Mouse (Mus musculus): ENCODE data around the gene Vmn1r122. TPM values are rescaled to one million over a fixed set of nuclear protein-coding genes. Genes with fewer than 3 reads are reported as not detected.
"Not testable (repeated sequence)": the region's sequence is repeated elsewhere in the genome, so short reads cannot be mapped to it uniquely, and the experiment has no call there.

The Vmn1r122 gene
- total RNA-seq (2014; rRNA removed) (not detected in 2 replicates), polyA plus RNA-seq (2015; fragmentation: Nextera tagmentation; extraction: Ambion mirVana) (not detected in 2 replicates)

DNA sequence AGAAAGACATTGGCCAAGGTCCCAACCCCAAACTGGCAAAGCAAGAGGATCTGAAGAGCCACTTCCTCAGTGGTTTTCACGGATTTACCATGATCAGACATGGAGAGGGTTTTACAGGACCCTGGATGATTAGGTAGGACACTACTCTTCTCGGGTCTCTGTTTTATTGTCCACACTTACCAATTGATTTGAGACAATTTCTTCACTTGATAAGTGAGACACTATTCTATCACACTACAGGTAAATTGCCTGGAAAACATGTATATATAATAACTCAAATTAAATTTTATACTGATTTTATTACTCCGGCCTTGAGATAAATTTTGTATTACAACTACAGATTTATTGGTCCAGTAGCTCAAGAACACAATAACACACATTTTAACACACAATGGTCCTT is at the start of gene Vmn1r122:
Gene Vmn1r122, minus strand, starts transcription at position 101 of the 400 bp plus-strand sequence.
- not testable (repeated sequence) for H3K36me3 ChIP-seq (ENCODE audit: insufficient read depth, low read length); H3K4me1 ChIP-seq (ENCODE audit: insufficient read depth, low read length); H3K27ac ChIP-seq; H3K9me3 ChIP-seq (ENCODE audit: low read length); H3K27me3 ChIP-seq (ENCODE audit: insufficient read depth, low read length); ATAC-seq; H3K4me3 ChIP-seq (ENCODE audit: low read length); H3K4me2 ChIP-seq (ENCODE audit: low read depth, low read length); H3K9ac ChIP-seq (replicated peaks; ENCODE audit: low read length); DNase-seq (ENCODE audit: low spot score)
- 55% methylated on average over 2 of the region's 3 CpGs for WGBS

DNA sequence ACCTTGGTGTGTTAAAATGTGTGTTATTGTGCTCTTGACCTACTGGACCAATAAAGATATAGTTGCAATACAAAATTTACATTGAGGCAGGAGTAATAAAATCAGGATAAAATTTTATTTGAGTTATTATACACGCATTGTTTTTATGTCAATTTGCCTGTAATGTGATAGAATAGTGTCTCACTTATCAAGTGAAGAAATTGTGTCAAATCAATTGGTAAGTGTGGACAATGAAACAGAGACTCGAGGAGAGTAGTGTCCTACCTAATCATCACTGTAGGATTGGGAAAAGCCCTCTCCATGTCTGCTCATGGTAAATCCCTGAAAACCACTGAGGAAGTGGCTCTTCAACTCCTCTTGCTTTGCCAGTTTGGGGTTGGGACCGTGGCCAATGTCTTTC is 28.0 kb upstream of the Vmn1r122 start, which contains the start of gene Vmn1r123:
Gene Vmn1r123, plus strand, starts transcription at position 301 of the 400 bp plus-strand sequence.
- H3K4me2 ChIP-seq (ENCODE audit: low read depth, low read length); H3K9me3 ChIP-seq (ENCODE audit: low read length); H3K4me3 ChIP-seq (ENCODE audit: low read length); H3K4me1 ChIP-seq (ENCODE audit: insufficient read depth, low read length); ATAC-seq; DNase-seq (ENCODE audit: low spot score); H3K27me3 ChIP-seq (ENCODE audit: insufficient read depth, low read length); H3K27ac ChIP-seq; H3K36me3 ChIP-seq (ENCODE audit: insufficient read depth, low read length); H3K9ac ChIP-seq (replicated peaks; ENCODE audit: low read length): not testable (repeated sequence)
- WGBS: 8% methylated on average over 1 of the region's 3 CpGs

DNA sequence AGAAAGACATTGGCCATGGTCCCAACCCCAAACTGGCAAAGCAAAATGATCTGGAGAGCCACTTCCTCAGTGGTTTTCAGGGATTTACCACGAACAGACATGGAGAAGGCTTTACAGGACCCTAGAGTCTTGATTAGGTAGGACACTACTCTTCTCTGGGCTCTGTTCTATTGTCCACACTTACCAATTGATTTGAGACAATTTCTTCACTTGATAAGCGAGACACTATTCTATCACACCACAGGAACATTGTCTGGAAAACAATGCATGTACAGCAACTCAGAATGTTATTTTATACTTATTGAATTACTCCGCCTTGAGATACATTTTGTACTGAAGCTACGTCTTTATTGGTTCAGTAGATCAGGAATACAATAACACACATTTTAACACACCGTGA is 35.5 kb downstream of the Vmn1r122 start, which contains the start of gene Vmn1r121:
Gene Vmn1r121, minus strand, starts transcription at position 101 of the 400 bp plus-strand sequence.
- not testable (repeated sequence) for H3K4me1 ChIP-seq (ENCODE audit: insufficient read depth, low read length); H3K9ac ChIP-seq (replicated peaks; ENCODE audit: low read length); H3K4me2 ChIP-seq (ENCODE audit: low read depth, low read length); H3K36me3 ChIP-seq (ENCODE audit: insufficient read depth, low read length); H3K27ac ChIP-seq; H3K4me3 ChIP-seq (ENCODE audit: low read length); H3K27me3 ChIP-seq (ENCODE audit: insufficient read depth, low read length); H3K9me3 ChIP-seq (ENCODE audit: low read length); DNase-seq (ENCODE audit: low spot score); ATAC-seq
- 76% methylated on average over 4 of the region's 5 CpGs for WGBS

Other genes with a start within 250 kb of the Vmn1r122 start
- gene Vmn1r118, start 221.8 kb downstream of the Vmn1r122 start, total RNA-seq (2014; rRNA removed): not detected in 2 replicates
- not detected in 2 replicates for gene Vmn1r118, start 221.8 kb downstream of the Vmn1r122 start, polyA plus RNA-seq (2015; fragmentation: Nextera tagmentation; extraction: Ambion mirVana)
- not detected in 2 replicates for gene Vmn1r119, start 121.7 kb downstream of the Vmn1r122 start, total RNA-seq (2014; rRNA removed)
- not detected in 2 replicates for gene Vmn1r119, start 121.7 kb downstream of the Vmn1r122 start, polyA plus RNA-seq (2015; fragmentation: Nextera tagmentation; extraction: Ambion mirVana)
- not detected in 2 replicates for gene Vmn1r120, start 80.3 kb downstream of the Vmn1r122 start, total RNA-seq (2014; rRNA removed)
- gene Vmn1r120, start 80.3 kb downstream of the Vmn1r122 start, polyA plus RNA-seq (2015; fragmentation: Nextera tagmentation; extraction: Ambion mirVana): not detected in 2 replicates
- gene Vmn1r121, start 35.6 kb downstream of the Vmn1r122 start, total RNA-seq (2014; rRNA removed): not detected in 2 replicates
- not detected in 2 replicates for gene Vmn1r121, start 35.6 kb downstream of the Vmn1r122 start, polyA plus RNA-seq (2015; fragmentation: Nextera tagmentation; extraction: Ambion mirVana)
- gene Vmn1r123, start 28.1 kb upstream of the Vmn1r122 start, total RNA-seq (2014; rRNA removed): not detected in 2 replicates
- gene Vmn1r123, start 28.1 kb upstream of the Vmn1r122 start, polyA plus RNA-seq (2015; fragmentation: Nextera tagmentation; extraction: Ambion mirVana): not detected in 2 replicates
- not detected in 2 replicates for gene Gm5157, start 56.3 kb upstream of the Vmn1r122 start, total RNA-seq (2014; rRNA removed)
- gene Gm5157, start 56.3 kb upstream of the Vmn1r122 start, polyA plus RNA-seq (2015; fragmentation: Nextera tagmentation; extraction: Ambion mirVana): not detected in 2 replicates
- not detected in 2 replicates for gene Vmn1r124, start 126.5 kb upstream of the Vmn1r122 start, total RNA-seq (2014; rRNA removed)
- not detected in 2 replicates for gene Vmn1r124, start 126.5 kb upstream of the Vmn1r122 start, polyA plus RNA-seq (2015; fragmentation: Nextera tagmentation; extraction: Ambion mirVana)
- gene Vmn1r125, start 138.1 kb upstream of the Vmn1r122 start, total RNA-seq (2014; rRNA removed): not detected in 2 replicates
- not detected in 2 replicates for gene Vmn1r125, start 138.1 kb upstream of the Vmn1r122 start, polyA plus RNA-seq (2015; fragmentation: Nextera tagmentation; extraction: Ambion mirVana)
- not detected in 2 replicates for gene Vmn1r126, start 167.3 kb upstream of the Vmn1r122 start, total RNA-seq (2014; rRNA removed)
- gene Vmn1r126, start 167.3 kb upstream of the Vmn1r122 start, polyA plus RNA-seq (2015; fragmentation: Nextera tagmentation; extraction: Ambion mirVana): not detected in 2 replicates
- not detected in 2 replicates for gene Vmn1r127, start 185.7 kb upstream of the Vmn1r122 start, total RNA-seq (2014; rRNA removed)
- gene Vmn1r127, start 185.7 kb upstream of the Vmn1r122 start, polyA plus RNA-seq (2015; fragmentation: Nextera tagmentation; extraction: Ambion mirVana): not detected in 2 replicates
- not detected in 2 replicates for gene Vmn1r128, start 215.2 kb upstream of the Vmn1r122 start, total RNA-seq (2014; rRNA removed)
- not detected in 2 replicates for gene Vmn1r128, start 215.2 kb upstream of the Vmn1r122 start, polyA plus RNA-seq (2015; fragmentation: Nextera tagmentation; extraction: Ambion mirVana)
- not detected in 2 replicates for gene Vmn1r129, start 227.2 kb upstream of the Vmn1r122 start, total RNA-seq (2014; rRNA removed)
- not detected in 2 replicates for gene Vmn1r129, start 227.2 kb upstream of the Vmn1r122 start, polyA plus RNA-seq (2015; fragmentation: Nextera tagmentation; extraction: Ambion mirVana)

Measured in hindbrain, postnatal 0 days (tissue).